In genomic region chr11:84828516-84829399, GRCm38 (mm10) we compare ENCODE assay signal across 8 mouse cellular contexts. TPM values are rescaled to one million over a fixed set of nuclear protein-coding genes. Genes with fewer than 3 reads are reported as not detected.
A peak's percentile ranks its signal among the peaks of the same experiment; 100 is the strongest.
DNase-seq lines count a peak whose midpoint lies in the region; ATAC-seq lines count a peak whose summit lies in the region.

TSS of gene Dhrs11 (minus strand) at chr11:84828994.

- peak within 1 kb of the TSS; percentile 74 for H3K4me3 ChIP-seq in hindbrain, embryonic 15.5 days

- peak within 1 kb of the TSS; percentile 59 for H3K9ac ChIP-seq in hindbrain, embryonic 15.5 days

- H3K4me2 ChIP-seq in hindbrain, embryonic 15.5 days = peak within 1 kb of the TSS; percentile 96

- peak; percentile 94 for ATAC-seq in hindbrain, embryonic 15.5 days (ENCODE audit: low FRiP score, low read depth)

- H3K9me3 ChIP-seq in hindbrain, embryonic 15.5 days = no peaks in the 10 kb centered on the region

- peak within 1 kb of the TSS; percentile 77 for H3K27ac ChIP-seq in hindbrain, embryonic 15.5 days (replicated peaks)

- H3K36me3 ChIP-seq in hindbrain, embryonic 15.5 days = peaks cover 24% of the 10 kb centered on the region

- peak; percentile 75 for DNase-seq in WW6 (ENCODE audit: low read depth, low spot score)
- peak; percentile 79 to 91 for DNase-seq in cerebellum, postnatal 4 days (ENCODE audit: low spot score in 2 of 2)
- peak; percentile 96 for DNase-seq in gastrocnemius, adult 18-20 months (ENCODE audit: low spot score)
- peak; percentile 79 for DNase-seq in left cerebral cortex, adult 11 months (ENCODE audit: low spot score)
- peak; percentile 96 to 97 for DNase-seq in lung, postnatal 4 days
- peak; percentile 92 for DNase-seq in retina, postnatal 1 day
- peak; percentile 82 for DNase-seq in thymus, postnatal 4 days

- H3K27me3 ChIP-seq in hindbrain, embryonic 15.5 days = no peaks in the 10 kb centered on the region

- WGBS in hindbrain, embryonic 15.5 days = under 1% methylated on average over 62 of the region's 62 CpGs

- H3K4me1 ChIP-seq in hindbrain, embryonic 15.5 days (replicated peaks) = peaks cover 27% of the 10 kb centered on the region

RNA-seq across cellular contexts. Expression of gene Dhrs11, which starts in this region (rescaled TPM):
- 10 to 100 TPM; 25.5 to 31.0 TPM for total RNA-seq in gastrocnemius, adult 18-20 months (2021)
- 8.6 and 10.5 TPM in 2 replicates for polyA plus RNA-seq in hindbrain, embryonic 15.5 days (2015; fragmentation: Nextera tagmentation; extraction: Ambion mirVana)

Comparison
In these comparisons a context has a peak if more than half of its experiments do, and no peak if none do; other contexts are left out.
1. Peak in every context shown above with its lines: DNase-seq, ATAC-seq, H3K4me3 ChIP-seq and H3K27ac ChIP-seq.